Mouse (Mus musculus) ovary, postnatal 10 days (tissue): ENCODE results near the gene Sltm.
A peak's percentile ranks its signal among the peaks of the same experiment; 100 is the strongest.
"Not testable (repeated sequence)": the region's sequence is repeated elsewhere in the genome, so short reads cannot be mapped to it uniquely, and the experiment has no call there.

ENCODE experiments used
- DNase-seq: peaks from one replicate; pipeline ENCODE4 v3.0.0; 2022; ENCODE audit warnings: low spot score

The Sltm gene

GRCm38 (mm10) chr9:70542305-70543041 lies at the start of gene Sltm:
Gene Sltm, plus strand, starts transcription at chr9:70542754.
- peak; percentile 96 for DNase-seq

DNA sequence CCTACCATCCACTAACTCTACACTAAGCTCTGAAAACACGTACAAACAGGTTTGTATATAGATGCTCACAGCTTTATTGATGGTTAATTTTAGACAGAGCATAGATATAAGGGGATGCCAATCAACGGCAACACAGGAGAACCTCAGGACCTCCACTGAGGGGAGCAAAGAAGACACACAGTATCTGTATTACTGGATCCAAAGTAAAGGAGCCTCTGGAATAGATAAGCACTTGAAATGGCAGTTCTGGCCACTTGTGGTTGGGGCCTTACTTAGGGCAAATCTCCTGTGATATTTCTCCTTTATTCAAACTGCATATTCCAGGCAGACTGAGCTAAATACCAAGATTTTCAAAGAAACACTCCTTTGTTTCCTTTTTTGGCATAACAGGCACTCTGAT lies 49.5 kb upstream of the Sltm start:
- no peak for DNase-seq

- DNase-seq, result no peak
Observed at GRCm38 (mm10) chr9:70496990-70497389, 45.6 kb upstream of the Sltm start.

DNA sequence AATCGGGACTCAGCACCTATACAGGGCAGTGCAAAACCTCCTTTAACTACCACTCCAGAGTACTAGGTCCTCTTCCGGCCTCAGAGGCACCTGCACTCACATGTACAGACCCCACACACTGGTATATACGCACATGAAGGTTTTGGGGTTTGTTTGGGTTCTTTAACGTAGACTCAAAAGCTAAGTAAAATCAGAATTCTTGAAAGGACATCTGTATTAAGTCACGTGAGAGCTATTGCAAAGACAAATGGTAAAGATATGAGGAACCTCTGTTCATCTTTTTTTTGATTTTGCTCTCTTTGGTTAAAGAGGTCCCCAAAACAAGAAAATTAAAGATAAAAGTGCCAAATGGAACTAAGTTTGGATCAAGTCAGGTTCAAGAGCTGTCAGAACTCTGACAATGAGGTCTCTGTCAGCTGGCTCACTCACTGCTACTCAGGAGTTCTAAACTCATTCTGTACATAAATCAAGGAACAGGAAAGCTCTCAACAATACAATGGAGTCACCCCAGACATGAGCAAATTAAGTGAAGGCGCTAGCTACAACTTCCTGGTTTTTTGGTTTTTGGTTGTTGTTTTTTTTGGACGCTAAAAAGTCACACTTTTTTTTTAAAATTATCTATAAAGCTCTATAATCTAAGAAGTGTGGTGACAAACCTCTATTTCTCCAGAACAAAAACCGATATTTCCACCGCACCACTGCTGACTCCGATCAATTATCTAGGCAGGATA lies 40.1 kb upstream of the Sltm start:
- no peak for DNase-seq

GRCm38 (mm10) chr9:70503015-70503603 lies 39.4 kb upstream of the Sltm start:
- peak; percentile 27 for DNase-seq

GRCm38 (mm10) chr9:70503626-70504041 lies 38.9 kb upstream of the Sltm start, which contains the start of gene Rnf111:
Gene Rnf111, minus strand, starts transcription at chr9:70503725.
- DNase-seq, result peak; percentile 86

DNA sequence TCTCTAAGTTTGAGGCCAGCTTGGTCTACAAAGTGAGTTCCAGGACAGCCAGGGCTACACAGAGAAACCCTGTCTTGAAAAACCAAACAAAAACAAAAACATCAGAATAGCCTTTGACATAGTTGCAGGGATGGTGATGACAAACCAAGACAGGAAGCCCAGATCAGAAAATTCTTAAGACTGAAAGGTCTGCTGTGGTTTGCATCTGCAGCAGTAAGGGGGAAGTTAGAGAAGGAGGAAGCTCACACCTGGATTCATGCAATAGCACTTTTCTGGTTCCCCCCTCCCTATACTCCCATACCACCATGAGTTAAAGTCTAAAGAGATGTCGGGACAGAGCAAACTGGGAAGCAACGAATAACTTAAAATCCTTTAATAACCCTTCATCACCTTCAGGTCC lies 36.4 kb upstream of the Sltm start:
- no peak for DNase-seq

DNA sequence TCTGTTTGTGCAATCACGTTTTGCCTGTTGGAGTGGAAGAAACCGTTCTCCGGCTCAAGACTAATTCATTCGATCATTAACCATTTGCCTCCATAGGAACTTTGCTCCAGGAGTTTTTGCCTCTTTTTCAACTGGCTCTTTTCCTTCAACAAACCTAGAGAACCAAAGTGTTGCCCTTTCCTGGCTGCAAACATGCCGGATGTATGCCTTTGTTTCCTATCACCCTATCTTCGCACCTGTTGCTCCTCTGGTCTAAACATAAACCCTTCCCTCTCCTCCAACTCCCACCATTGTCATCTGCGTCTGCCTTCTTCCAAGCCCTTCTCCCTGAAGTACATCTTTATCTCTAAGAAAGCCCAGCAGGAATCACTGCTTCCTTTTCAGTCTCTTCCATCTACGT lies 35.8 kb upstream of the Sltm start:
- no peak for DNase-seq

DNA sequence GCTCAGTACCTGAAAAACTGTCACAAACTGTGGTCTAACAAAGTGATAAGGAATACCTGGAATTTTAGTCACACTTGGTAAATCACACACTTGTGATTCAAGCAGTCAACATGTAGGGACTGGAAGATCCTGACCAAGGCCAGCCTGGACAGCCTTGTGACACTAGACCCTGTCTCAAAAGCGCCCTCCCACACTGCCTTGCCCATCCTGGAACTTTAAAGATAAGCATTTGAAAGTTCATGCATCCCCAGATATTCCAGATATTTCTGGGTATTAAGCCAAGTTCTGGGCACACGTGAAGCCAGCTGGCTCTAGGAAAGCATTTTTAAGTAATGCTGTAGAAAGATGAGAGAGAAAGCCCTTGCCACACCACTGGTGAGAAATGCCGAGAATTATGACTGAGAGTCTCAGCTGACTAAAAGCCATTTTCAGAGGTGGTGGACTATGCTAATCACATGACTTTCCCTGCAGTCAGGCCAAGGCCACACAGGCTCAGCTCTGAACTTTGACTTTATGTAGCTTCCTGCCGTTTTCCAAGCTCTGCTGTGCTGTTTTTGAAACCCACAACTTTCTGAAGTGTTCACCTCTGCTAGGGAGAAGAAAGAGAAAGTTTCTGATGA lies 32.5 kb upstream of the Sltm start:
- DNase-seq, result no peak

- DNase-seq, result no peak
Observed at GRCm38 (mm10) chr9:70510998-70511583, 31.5 kb upstream of the Sltm start.

DNA sequence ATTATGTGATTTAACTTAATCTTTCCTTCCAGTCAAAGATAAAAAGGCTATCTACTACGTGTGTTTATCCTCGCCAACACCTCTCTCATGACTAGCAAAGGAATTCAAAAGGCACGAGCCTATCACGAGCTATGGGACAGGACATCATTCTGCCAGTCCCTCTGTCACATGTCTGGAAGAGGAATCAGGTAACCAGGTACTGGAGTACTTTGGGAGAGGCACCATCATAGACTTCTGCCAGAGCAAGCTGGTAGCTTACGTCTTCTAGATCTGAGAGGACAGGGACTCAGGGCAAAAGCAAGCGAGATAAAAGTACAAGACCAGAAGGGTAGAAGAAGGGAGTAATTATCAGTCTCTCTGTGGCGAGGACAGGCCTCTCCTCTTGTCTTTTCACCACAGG lies 30.9 kb upstream of the Sltm start:
- DNase-seq, result no peak

DNA sequence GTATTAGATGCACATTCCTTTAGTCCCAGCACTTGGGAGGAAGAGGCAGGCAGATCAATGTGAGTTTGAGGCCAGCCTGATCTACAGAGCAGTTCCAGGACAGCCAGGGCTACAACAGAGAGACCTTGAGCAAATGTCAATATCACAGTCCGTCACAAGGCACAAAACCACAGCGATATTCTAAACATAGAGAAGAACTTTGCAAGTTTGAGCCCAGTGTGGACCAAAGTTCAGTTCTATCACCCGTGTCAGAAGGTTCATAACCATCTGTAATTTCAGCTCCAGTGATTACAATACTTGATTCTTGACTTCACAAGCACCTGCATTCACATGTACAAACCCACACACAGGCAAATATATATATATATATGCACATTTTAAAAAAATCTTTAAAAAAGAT lies 21.9 kb upstream of the Sltm start:
- no peak for DNase-seq

- no peak for DNase-seq
Observed at GRCm38 (mm10) chr9:70523813-70524212, 18.7 kb upstream of the Sltm start.

GRCm38 (mm10) chr9:70524366-70524765 lies 18.2 kb upstream of the Sltm start:
- DNase-seq, result no peak

- DNase-seq, result no peak
Observed at GRCm38 (mm10) chr9:70533328-70533727, 9.2 kb upstream of the Sltm start.

- DNase-seq, result no peak
Observed at GRCm38 (mm10) chr9:70541584-70541983, 970 bp upstream of the Sltm start.

GRCm38 (mm10) chr9:70543048-70543880 lies 710 bp downstream of the Sltm start:
- no peak for DNase-seq

DNA sequence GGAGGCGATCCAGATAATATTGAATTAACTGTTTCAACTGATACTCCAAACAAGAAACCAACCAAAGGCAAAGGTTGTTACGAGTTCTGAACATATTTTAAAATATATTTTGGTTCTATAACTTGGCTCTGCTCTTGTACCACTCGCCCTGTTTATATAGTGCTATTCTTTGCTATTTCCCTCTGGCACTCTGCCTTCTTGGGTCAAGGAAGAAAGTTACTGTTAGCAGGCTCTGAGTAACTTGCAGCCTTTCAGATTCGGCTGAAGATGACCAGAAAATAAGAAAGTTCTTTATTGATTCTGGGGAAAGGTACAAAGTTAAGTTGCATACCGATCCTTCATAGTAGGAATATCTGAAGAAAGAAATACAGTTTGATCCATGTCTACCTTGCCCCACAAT lies 1.4 kb downstream of the Sltm start:
- DNase-seq, result no peak

DNA sequence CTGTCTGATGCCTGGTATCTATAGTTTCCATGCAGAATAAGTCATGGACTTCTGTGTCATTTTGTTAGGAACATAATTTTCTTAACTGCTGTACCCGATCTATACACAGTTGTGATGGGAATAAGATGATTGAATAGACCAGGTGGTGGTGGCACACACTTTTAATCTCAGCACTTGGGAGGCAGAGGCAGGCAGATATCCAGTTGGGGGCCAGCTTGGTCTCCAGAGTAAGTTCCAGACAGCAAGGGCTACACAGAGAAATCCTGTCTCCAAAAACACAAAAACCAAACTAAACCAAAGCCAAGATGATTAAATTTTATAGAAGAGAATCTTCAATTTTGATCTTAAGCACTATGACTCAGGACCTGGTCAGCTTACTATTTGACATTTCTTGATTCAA lies 2.3 kb downstream of the Sltm start:
- DNase-seq, result no peak

GRCm38 (mm10) chr9:70546576-70546975 lies 4.0 kb downstream of the Sltm start:
- not testable (repeated sequence) for DNase-seq

DNA sequence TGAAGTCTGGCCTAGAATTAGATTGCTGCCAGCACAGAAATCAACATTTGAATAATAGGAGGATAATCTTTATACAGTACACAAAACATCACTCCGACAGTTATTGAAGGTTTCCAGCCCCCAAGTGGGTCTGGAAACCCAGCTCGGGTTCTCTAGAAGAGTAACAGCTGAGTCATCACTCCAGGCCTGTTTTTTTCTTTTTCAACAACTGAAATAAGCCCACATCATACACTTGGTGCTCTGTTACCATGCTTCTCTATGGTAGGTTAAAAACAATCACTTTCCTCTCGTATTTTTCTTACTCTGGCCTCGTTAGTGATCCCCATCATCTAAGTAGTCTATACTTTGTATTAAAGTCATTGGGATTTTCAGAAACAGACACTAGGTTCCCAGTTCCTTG lies 5.8 kb downstream of the Sltm start:
- no peak for DNase-seq
